Mouse (Mus musculus) central nervous system, embryonic 14 days (tissue): ENCODE data around the gene Efcab1. TPM values are rescaled to one million over a fixed set of nuclear protein-coding genes. Genes with fewer than 3 reads are reported as not detected.

ENCODE experiments used
- polyA plus RNA-seq: library from polyadenylated mRNA; depleted of rRNA; stranded (reverse); fragments of >200 nt; gene quantifications from 2 replicates; pipeline ENCODE4 v1.2.3, GENCODE M21; 2012; rRNA removed

Gene Efcab1
- polyA plus RNA-seq, result 6.9 and 7.2 TPM in 2 replicates

GRCm38 (mm10) chr16:14906393-14907100 is at the start of gene Efcab1:
Gene Efcab1, plus strand, starts transcription at chr16:14906606.

